Mouse (Mus musculus): Measurements from ENCODE around the gene Dlgap4.

Dlgap4 gene

GRCm38 (mm10) chr2:156658751-156659150 lies 45.2 kb downstream of the Dlgap4 start:
- DNase-seq (ENCODE audit: low spot score), result no peak

GRCm38 (mm10) chr2:156659981-156660380 lies 46.5 kb downstream of the Dlgap4 start:
- no peak for DNase-seq (ENCODE audit: low spot score)

- DNase-seq (ENCODE audit: low spot score), result no peak
These were observed 49.7 kb downstream of the Dlgap4 start for GRCm38 (mm10) chr2:156663162-156663561.

GRCm38 (mm10) chr2:156664407-156664806 lies 50.9 kb downstream of the Dlgap4 start:
- no peak for DNase-seq (ENCODE audit: low spot score)

- no peak for DNase-seq (ENCODE audit: low spot score)
These were observed 51.6 kb downstream of the Dlgap4 start for GRCm38 (mm10) chr2:156664993-156665518.

- no peak for DNase-seq (ENCODE audit: low spot score)
These were observed 52.2 kb downstream of the Dlgap4 start for GRCm38 (mm10) chr2:156665620-156666196.

GRCm38 (mm10) chr2:156666231-156666630 lies 52.7 kb downstream of the Dlgap4 start:
- DNase-seq (ENCODE audit: low spot score), result peak; percentile 82

- DNase-seq (ENCODE audit: low spot score), result no peak
These were observed 53.8 kb downstream of the Dlgap4 start for GRCm38 (mm10) chr2:156667290-156667689.

- no peak for DNase-seq (ENCODE audit: low spot score)
These were observed 55.1 kb downstream of the Dlgap4 start for GRCm38 (mm10) chr2:156668625-156669024.

GRCm38 (mm10) chr2:156673307-156673706 lies 59.8 kb downstream of the Dlgap4 start:
- DNase-seq (ENCODE audit: low spot score), result peak; percentile 70

- no peak for DNase-seq (ENCODE audit: low spot score)
These were observed 60.6 kb downstream of the Dlgap4 start for GRCm38 (mm10) chr2:156673881-156674669.

- no peak for DNase-seq (ENCODE audit: low spot score)
These were observed 63.4 kb downstream of the Dlgap4 start for GRCm38 (mm10) chr2:156676885-156677284.

- DNase-seq (ENCODE audit: low spot score), result no peak
These were observed 64.6 kb downstream of the Dlgap4 start for GRCm38 (mm10) chr2:156678112-156678511.

- DNase-seq (ENCODE audit: low spot score), result no peak
These were observed 69.5 kb downstream of the Dlgap4 start for GRCm38 (mm10) chr2:156682965-156683364.

- no peak for DNase-seq (ENCODE audit: low spot score)
These were observed 72.5 kb downstream of the Dlgap4 start for GRCm38 (mm10) chr2:156685999-156686398.

GRCm38 (mm10) chr2:156686754-156687153 lies 73.2 kb downstream of the Dlgap4 start:
- DNase-seq (ENCODE audit: low spot score), result no peak

- DNase-seq (ENCODE audit: low spot score), result no peak
These were observed 75.1 kb downstream of the Dlgap4 start for GRCm38 (mm10) chr2:156688604-156689003.

- DNase-seq (ENCODE audit: low spot score), result no peak
These were observed 77.3 kb downstream of the Dlgap4 start for GRCm38 (mm10) chr2:156690833-156691232.

- DNase-seq (ENCODE audit: low spot score), result no peak
These were observed 78.2 kb downstream of the Dlgap4 start for GRCm38 (mm10) chr2:156691746-156692145.

- DNase-seq (ENCODE audit: low spot score), result no peak
These were observed 79.8 kb downstream of the Dlgap4 start for GRCm38 (mm10) chr2:156693241-156693807.

GRCm38 (mm10) chr2:156697261-156697660 lies 83.8 kb downstream of the Dlgap4 start:
- no peak for DNase-seq (ENCODE audit: low spot score)

- no peak for DNase-seq (ENCODE audit: low spot score)
These were observed 84.7 kb downstream of the Dlgap4 start for GRCm38 (mm10) chr2:156698168-156698567.

GRCm38 (mm10) chr2:156705473-156705872 lies 92.0 kb downstream of the Dlgap4 start:
- DNase-seq (ENCODE audit: low spot score), result peak; percentile 75

All from left cerebral cortex, adult 11 months (tissue).